Mouse (Mus musculus) G1E (cell line): ENCODE data around the gene Mgrn1.

ENCODE experiments used
- CTCF ChIP-seq: IDR thresholded peaks from 2 replicates; pipeline ENCODE4 v1.5.1; 2012; ENCODE audit warnings: low read depth, low read length, inconsistent platforms, mixed read lengths
- TAL1 ChIP-seq: conservative IDR thresholded peaks from 2 replicates; pipeline ENCODE4 v1.6.1; 2012; ENCODE audit warnings: low read depth, low read length, inconsistent platforms, mixed read lengths

DNA sequence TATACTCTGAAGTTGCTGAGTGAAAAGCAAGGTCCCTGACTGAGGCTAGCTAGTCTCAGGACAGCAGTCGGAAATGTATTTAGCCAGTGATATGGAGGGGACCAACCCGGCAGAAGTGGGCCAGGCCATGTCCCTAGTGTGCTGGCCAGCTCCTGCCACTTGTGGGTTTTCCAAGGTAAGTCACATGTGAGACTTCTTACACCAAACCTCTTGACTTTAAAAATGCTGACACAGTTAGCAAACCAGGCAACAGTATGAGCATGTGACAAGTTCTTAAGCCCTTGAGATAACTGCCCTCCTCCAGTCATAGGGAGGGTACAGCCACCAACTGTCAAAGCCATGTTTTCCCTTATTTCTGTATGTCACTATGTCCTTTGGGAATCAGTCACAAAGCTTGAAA lies 14.1 kb upstream of the Mgrn1 start:
- no peak for TF ChIP-seq CTCF
- no peak for TF ChIP-seq TAL1
